Mouse (Mus musculus) cerebellum, postnatal 25 days (tissue): ENCODE measurements around the gene Gpr137.
A peak's percentile ranks its signal among the peaks of the same experiment; 100 is the strongest.

ENCODE experiments used
- DNase-seq, 2 experiments: peaks; one replicate each; pipeline ENCODE4 v3.0.0; 2021; ENCODE audit warnings: mixed read lengths in 2 of 2

Gene Gpr137

DNA sequence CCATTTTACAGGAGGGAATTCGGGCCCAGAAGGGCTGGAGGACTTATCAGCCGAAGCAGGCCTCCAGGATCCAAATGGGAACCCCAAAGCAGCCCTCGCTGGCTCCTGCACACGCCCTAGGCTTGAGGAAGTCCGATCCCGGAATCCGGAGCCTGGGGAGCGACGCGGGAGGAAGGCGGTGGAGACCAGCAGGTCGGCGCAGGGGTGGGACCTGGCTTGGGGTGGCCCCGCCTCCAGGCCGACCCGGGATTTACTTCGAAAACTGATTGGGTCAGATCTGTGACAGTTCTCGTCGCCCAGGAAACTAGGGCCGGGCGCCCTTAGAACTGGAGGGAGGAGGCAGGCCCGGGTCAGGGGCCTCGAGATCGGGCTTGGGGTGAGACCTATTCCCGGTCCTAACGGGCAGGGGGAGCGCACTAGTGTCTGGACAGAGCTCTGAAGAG is at the start of gene Gpr137:
Gene Gpr137, minus strand, starts transcription at position 232 of the 443 bp plus-strand sequence.
- peak; percentile 92 to 95 for DNase-seq

DNA sequence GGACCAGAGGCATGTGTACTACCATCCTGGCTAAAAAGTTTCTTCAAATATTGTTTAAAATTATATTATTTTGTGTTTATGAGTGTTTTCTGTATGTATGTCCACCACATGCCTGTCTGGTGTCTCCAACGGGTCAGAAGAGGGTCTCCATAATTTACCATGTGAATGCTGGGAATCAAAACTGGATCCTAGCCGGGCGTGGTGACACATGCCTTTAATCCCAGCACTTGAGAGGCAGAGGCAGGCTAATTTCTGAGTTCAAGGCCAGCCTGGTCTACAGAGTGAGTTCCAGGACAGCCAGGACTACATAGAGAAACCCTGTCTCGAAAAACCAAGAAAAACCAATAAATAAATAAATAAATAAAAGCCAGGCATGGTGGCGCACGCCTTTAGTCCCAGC is 48.9 kb upstream of the Gpr137 start:
- DNase-seq = peak in 1 of 2 experiments; percentile 18

DNA sequence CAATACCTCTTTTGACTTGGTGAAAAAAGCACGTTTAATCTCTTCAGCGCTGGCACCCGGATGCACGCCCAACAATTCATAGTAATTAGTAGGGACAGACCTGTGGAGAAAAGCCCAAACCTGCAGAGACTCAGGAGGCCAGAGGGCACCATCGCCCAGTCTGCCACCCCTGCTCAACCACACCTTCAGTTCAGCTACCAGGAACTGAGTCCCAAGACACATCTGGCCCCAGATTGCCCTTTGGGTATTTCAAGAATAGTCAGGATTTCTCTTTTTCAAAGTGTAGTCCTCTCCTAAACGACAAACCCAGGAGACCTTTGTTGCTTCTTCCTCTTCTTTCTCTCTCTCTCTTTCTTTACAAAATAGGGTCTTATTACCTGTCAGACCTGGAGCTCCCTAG is 48.4 kb upstream of the Gpr137 start:
- peak in 1 of 2 experiments; percentile 17 for DNase-seq

DNA sequence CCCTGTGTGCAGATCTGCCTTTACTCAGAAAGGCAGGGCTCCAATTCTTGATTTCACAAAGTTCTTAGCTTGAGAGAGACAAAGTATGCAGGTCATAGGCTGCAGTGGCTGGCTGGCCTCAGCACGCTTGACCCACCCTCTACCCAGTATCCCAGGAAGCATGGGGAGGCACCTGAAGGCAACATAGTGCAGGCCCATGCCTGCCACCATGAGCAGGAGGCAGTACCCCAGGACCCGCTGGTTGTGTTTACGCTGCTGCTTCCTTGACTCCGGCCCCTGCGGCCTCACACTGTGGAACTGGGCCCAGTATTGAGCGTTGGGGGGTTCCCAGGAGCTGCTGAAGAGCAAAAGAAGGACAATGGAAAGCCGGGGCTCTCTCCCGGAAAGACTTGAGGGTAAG is 47.0 kb upstream of the Gpr137 start:
- peak in 1 of 2 experiments; percentile 17 for DNase-seq

DNA sequence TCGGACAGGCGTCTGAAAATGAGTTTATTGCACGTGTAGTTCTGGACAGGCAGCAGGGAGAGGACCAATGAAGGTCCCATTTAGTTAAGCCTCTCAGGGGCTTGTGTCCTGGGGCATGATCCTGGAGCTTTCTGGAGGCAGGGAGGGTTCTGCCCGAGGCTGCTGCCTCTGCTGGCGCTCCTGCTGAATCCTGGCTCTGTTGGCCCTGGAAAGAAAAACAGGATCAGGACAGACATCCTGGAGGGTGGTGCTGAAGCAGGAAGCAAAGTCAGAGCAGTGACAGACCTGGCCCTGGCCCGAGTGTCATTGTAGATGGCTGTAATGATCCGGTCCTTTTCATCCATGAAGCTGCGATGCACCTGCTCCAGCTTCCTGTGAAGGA is 45.6 kb upstream of the Gpr137 start:
- no peak for DNase-seq

DNA sequence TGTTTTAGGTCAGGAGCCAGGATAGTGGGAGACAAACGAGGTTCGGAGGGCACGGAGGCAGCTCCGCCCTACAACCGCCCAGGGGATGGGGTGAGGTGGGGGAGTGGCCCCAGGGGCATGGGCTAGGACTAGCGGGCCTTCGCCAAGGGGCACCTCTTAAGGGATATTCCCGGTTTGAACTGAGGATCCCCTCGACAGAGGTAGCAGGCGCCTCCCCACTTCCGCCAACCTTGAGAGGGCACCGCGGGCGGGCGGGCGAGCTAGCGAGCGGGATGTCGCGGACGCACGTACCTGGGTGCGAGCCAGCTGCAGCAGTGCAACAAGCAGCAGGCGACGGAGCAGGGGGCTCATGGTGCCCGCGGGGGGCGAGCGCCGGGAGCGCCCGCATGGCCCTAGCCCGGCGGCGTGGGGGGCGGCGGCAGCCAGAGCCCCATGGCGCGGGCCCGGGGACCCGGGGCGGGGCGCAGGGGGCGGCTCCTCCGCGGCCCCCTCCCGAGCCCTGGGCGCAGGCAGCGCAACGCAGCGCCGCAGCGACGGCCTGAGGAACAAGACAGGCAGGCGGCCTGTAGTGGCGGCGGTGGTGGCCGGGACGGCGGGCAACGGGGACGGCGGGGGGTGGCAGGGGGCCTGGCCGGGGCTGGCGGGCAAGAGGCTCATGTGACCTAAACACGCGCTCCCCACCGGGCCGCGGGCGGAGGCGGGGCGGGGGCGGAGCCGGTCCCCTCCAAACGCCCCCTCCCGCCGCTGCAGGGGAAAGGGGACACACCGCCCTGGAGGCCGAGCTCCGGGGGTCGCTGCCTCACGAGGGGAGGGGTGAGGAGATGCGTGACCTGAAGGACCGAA is 45.0 kb upstream of the Gpr137 start, which contains the start of gene Vegfb:
Gene Vegfb, minus strand, starts transcription at position 591 of the 843 bp plus-strand sequence.
- DNase-seq = peak; percentile 77 to 86

DNA sequence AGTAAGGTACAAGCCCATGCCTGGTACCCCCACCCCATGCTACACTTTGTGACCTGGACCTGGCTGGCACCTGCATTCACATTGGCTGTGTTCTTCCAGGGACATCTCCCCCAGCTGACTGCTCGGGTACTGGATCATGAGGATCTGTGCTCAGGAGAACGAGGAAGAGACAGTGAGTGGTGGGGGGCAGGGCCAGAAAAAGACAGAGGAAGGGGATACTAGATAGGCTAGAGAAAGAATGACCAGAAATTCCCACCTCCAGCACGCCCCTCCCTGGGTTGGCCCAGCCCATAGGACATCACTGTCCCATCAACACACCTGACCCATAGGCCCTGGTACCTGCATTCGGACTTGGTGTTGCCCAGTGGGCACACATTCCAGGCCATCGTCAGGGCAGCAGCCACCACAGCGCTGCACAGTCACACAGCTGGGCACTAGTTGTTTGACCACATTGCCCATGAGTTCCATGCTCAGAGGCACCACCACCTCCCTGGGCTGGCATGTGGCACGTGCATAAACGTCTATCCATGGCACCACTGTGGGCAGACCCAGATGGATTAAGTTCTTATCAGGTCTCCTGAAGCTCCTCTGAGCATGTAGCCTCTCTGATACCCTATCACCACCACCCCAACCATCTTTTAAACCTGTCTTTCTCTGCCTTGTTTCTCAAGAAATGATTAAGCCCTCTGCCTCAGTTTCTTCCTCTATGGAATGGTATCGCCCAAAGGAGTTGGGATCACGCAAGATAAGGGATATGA is 43.9 kb upstream of the Gpr137 start:
- DNase-seq = no peak

DNA sequence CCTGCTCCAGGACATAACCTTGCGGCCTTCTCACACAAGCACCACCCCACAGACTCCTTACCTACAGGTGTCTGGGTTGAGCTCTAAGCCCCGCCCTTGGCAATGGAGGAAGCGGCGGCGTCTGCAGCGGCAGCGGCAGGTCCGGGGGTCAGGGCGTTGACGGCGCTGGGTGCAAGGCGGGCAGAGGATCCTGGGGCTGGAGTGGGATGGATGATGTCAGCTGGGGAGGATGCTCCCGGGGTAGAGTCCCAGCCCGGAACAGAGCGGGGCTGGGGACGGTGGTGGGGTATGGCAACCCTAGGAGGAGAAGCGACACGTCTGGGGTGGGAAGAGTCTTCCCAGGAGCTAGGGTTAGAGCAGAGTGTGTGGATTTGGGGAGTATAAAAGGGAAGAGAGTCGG is 43.0 kb upstream of the Gpr137 start:
- peak in 1 of 2 experiments; percentile 36 for DNase-seq

DNA sequence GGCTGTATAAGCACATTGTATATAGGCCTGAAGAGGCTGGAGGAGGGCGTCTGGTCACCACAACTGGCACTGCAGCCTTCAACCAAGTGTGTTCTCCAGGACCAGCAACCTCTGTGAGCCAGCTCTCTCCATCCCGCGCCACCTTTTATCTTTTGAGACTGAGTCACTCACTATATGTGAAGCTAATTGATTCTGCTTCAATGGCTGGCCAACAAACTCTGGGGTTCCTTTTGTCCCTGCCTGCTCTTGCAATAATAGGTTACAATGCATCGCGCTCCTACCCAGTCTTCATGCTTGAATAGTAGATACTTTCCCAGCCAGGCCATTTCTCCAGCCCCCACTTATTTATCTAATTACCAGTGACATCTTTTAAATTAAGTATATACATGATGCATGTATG is 41.3 kb upstream of the Gpr137 start:
- DNase-seq = no peak

DNA sequence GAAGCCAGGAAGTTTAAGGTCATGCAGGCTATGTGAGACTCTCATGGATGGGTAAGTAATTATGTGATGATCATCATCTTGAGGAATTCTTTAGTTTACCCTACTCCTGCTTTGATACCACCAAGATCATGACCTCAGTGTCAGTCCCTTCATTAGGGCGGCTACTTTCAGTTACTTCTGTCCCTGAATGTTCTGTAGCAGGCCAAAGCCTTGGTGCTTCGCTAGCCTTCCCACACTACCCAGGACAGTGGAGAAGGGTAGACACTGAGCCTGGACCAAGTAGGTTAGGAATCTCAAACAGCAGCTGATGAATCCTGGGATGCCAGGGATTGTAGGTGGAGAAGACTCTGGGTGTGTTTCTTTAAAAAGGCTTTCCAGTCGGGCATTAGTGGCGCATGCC is 39.2 kb upstream of the Gpr137 start:
- no peak for DNase-seq

DNA sequence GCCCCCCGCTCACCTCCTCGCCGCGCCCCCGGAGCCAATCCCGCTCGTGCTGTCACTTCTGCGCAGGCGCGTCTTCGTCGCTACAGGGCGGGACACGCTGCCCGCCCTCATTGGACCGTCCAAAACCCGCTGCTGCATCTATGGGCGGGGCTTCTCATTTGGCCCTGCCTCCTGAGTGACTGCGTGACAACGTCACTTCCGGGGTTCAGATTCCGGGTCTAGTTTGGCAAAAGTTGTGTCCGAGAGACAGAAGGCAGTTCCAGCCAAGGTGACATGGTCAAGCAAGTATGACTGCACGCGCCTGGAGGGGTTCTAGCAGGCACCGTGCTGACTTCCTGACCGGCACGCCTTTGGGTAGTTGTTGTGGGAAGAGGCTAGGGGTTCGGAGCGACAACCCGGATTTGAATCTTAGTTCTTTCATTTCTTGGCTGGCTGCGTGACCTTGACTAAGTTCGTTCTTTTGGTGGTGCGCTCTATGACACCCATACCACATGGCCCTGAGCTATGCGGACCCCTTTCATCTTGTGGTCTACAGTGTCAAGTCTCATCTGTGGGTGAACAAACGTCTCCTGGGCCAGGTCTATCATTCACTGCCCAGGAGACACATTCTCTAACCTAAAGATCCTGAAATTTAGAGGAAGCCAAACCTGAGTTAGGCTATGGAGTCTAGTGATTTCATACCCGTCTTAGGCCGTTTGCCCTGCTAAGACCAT is 38.3 kb upstream of the Gpr137 start, which contains the start of gene Fkbp2:
Gene Fkbp2, minus strand, starts transcription at position 121 of the 713 bp plus-strand sequence.
- peak; percentile 99 for DNase-seq

DNA sequence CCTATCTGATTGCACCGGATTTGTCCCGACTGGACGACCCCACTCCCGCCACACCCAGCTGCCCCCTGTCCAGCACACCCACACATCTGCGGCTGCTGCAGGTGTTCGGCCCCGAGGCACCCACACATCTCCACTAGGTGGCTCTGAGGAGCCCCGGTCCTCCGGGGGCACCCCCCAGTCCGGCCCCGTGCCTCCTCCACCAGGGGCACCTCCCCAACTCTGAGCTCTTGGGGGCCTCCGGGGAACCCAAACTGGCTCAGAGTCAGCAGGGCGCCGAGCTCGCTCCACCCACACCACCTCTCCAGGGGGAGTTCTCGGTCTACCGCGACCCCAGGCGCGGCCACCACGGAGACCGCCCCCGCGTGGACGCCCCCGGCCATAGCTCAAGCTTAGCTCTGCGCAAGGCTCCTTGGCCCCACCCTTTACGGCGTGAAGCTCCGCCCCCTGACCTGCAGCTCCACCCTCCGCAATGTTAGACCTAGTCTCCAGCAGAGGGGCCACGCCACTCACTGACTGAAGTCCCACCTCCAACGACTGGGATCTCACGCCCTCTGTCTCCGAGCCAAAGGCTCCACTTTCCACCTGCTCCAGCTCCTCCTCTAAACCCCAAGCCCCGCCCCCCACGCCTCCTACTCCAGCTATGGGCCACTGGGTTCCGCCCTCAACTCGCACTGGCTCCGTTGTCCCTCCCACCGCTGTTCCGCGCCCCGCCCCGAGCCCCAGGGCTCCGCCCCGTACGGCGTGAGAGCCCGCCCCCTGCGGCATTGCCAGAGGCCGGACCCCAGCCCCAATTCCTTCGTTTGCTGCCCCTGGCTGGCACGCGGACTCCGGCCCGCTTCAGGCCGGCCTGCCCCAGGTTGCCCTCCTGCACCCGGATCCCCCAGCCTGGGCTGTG is 37.5 kb upstream of the Gpr137 start:
- peak; percentile 99 to 100 for DNase-seq

DNA sequence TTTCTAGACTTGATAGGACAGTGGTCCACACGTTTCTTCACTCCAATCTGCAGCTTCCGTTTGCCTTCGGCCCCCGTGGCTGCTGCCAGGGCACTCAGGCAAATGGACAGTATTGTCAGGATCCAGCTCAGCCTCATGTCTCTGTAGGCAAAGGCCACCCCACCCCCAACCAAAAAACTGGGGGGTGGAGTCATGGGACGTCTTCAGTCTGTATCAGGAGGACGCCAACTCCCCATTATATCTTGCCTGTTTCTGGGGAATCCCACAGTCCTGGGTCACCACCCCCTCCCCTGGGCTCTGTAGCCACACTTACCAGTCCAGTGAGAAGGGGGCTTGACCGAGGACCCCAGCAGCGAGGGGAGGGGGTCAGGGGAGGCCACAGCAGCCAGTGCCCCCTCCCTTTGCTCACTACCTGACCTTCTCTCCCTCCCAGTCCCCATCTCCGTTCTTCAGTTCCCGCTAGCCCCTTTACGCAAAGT is 36.8 kb upstream of the Gpr137 start:
- peak; percentile 44 to 66 for DNase-seq

DNA sequence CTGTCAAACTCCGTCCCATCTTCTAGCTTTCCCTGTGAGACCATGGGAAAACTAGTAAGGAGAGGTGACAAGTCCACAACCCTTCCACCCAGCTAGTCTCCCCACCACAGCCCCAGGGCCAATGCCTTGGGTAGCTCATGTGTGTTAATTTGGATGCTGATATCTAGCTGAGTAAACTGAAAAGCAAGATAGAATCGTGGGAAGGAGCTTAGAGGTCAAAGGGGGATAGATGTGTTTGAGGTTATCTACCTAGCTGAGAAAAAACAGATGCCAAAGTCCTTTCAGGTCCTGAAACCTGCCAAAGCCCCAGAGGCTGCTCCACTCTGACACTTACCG is 36.3 kb upstream of the Gpr137 start:
- DNase-seq = no peak

DNA sequence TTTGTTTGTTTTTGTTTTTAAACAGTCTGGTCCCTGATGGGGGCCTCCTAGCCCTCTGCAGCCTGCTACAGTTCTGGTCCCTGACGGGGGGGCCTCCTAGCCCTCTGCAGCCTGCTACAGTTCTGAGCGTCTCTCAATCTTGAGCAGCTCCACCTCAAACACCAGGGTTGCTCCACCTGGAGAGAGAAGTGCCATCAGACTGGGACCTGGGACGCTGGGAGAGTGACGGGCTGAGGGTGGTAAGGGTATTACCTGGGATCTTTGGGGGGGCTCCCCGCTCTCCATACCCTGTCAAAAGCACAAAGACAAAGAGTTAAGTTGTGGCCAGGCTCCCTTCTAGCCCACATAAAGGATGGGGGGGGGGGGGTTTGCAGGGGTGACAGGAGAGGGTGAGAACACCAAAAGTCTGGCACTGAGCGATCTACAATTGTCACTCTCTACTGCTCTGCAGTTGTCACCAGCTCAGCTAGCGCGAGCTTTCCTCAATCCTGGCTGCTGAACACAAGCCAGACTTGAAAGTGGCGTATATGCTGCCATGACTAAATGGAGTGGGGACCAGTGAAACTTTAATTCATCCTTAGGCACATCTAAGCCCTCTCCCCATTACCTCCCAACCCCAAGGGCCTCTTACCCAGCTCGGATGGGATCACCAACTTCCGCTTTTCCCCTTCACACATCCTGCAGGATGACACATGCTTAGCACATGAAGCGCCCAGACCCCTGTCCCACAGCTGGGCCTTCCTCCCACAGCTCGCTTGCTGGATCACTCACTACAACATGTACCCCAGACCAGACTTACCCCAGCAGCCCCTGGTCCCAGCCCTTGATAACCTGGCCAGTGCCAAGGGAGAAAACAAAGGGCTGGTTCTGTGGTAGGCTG is 35.7 kb upstream of the Gpr137 start:
- no peak for DNase-seq

DNA sequence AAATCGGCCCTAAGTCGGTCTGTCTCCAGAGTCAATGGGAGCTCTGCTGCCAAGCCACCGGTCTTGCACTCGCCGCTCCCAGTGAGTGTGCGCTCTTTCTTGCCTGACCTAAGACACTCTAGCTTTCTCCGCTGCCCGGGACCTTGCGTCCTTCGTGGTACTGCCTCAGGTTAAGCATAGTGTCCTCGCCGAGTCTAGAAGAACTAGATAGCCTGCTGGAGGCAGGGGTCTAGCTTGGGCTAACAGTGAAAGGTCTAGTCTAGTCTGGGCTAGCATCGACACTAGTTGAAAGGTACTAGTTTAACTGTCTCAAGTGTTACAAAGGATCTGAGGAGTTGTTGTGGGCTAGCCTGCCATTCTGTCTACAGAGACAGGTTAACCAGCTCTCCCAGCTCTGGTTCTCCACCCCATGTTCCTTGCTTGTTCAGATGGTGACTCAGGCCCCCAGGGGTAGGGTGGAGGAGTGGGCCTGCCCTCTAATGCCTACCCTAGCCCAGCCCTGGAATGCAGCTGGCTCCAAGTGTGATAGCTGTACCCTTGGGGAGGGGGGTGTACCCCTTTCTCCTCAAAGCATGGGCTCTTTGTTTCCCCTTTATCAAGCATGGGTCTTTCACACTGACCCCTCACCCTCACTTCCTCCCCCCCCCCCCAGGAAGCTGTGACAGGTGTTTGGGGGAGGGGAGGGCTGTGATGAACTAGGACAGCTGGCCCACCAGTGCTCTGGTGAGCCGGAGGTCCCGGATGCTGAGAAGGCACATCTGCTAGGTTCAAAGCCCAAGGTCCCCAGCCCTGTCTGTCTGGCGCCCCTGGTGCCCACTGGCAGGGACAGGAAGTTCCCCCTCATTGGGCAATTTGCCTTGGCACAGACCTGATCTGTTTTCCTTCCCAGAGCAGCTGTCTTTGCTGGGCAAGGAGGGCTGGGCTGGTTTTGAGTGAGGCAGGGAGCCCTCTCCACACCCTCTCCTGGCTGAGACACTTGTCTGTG is 33.5 kb upstream of the Gpr137 start, which contains the start of gene Plcb3:
Gene Plcb3, minus strand, starts transcription at position 934 of the 985 bp plus-strand sequence.
- peak; percentile 52 to 54 for DNase-seq

DNA sequence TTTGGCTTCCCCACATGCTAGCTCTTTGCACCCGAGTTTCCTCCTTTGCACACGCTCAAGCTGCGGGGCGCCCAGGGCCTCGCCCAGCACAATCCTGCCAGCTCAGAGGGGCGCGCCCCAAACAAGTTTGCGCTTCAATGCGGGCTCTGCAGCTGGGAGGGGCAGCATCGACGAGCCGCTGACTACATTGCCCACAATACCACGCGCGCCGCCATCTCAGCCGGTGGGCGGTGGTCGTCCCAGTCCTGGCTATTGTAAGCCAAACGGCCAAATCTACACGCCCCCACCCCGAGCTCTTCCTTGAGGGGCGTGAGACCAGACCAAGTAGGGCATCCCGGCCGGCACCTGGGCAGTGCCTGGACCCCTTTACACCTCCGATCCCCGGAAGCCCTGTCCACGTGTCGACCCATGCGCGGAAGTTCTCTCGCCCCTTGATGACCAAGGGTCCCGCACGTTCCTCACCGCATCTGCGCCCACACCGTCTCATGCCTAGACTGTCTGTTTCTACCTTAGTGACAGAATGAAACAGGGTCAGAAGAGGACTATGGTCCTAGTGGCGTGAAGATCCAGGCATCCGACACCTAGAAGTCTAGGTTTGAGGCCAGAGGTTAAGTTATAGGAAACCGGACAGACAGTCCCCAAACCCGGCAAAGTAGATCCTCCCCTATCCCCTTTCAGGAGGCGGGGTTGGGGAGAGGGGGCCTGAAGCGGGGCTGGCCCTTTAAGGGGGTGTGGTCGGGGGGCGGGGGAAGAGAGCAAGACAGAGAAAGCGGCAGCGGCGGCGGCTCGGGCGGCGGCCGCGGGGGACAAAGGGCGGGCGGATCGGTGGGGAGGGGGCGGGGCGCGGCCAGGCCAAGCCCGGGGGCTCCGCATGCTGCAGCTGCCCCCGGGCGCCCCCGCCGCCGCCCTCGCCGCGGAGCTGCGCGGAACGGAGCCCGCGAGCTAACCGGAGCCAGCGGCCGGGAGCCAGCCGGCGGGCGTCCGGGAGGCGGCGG is 32.2 kb upstream of the Gpr137 start, which contains the start of gene Ppp1r14b:
Gene Ppp1r14b, plus strand, starts transcription at position 758 of the 995 bp plus-strand sequence.
- peak; percentile 63 to 82 for DNase-seq

DNA sequence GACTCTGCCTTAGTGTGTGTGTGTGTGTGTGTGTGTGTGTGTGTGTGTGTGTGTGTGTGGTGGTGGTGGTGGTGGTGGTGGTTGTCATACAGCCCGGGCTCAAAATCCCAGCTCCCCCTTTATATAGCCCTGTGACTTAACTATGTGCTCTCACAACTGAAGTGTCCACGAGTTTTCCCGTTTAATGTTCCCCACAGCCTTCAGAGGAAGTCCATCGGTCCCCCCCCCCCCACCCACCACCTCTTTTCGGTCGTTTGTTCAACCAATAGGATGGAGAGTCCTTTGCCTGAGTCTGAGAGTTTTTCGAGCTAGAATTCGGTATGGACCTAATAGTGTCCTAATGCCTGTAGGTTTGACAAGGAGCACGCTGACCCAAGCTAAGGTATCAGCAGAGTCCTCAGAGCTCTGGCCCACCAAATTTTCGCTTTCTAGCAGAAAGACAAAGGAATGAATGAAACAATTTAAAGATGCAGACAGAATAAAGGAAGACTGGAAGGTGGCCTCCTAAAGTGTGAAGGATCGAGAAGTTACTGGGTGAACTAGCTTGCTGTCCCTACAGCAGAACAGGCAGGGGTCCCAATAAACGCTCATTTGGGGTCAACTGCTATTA is 31.4 kb upstream of the Gpr137 start:
- DNase-seq = no peak
